Mouse (Mus musculus): Measurements from ENCODE around the gene Pamr1. TPM values are rescaled to one million over a fixed set of nuclear protein-coding genes. Genes with fewer than 3 reads are reported as not detected.

Pamr1 gene
- polyA plus RNA-seq, 1 experiment from 2014 or later: 34.2 TPM

DNA sequence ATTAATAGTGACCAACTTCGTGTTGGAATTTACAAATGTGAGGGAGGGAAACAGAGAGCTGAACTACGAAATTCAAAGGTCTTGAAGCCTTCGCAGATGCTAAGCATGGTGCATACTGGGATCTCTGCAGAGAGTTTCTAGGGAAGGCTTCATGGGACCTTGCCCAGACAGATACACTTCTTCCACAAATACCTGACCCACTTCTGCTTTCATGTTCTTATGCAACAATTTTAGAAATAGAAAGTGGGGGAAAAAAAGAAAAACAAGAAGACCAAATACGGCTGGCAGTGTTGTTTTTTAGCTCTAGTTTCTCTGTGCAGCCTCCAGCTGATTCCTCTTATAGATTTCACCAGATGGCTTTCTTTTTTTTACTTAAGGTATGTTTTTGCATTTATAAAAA is 29.4 kb downstream of the Pamr1 start:
- H3K9me3 ChIP-seq (ENCODE audit: control insufficient read depth, low read length): no peaks in the 10 kb centered on the region
- no peaks in the 10 kb centered on the region for H3K4me1 ChIP-seq (ENCODE audit: control insufficient read depth, insufficient read depth, low read length)
- 74% methylated on average over 4 of the region's 4 CpGs for WGBS
- ATAC-seq (ENCODE audit: low read depth) (no peak), DNase-seq (ENCODE audit: low spot score) (no peak)
- no peak overlapping the region for H3K4me3 ChIP-seq (ENCODE audit: low read depth, low read length)
- H3K4me2 ChIP-seq (ENCODE audit: low read depth, low read length): no peak overlapping the region
- no peaks in the 10 kb centered on the region for H3K36me3 ChIP-seq (ENCODE audit: control insufficient read depth, insufficient read depth, low read length)
- no peaks in the 10 kb centered on the region for H3K27me3 ChIP-seq (replicated peaks; ENCODE audit: control insufficient read depth, insufficient read depth, low read length)
- no peak overlapping the region for H3K27ac ChIP-seq (replicated peaks; ENCODE audit: low read depth, low read length)
- H3K9ac ChIP-seq (ENCODE audit: low read depth, low read length): no peak overlapping the region

DNA sequence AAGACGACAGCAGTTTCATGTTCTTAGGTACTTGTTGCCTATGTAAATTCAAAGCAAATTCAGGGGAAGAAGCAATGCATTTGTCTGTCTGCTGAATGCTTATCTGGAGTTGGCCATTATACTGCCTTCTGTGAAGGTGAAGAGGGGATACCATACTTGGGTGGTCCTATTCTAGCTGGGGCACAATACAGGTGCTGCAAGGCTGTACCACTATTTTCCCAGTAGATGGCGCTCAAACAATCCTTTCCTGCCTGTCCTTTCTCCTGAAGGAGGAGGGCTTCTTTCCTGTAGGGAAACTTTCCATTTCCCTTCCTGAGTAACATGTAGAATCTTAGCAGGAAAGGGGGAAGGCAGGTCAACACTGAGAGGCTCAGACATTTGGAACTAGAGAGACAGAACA is 40.2 kb downstream of the Pamr1 start:
- Histone ChIP-seq H3K4me1 (ENCODE audit: control insufficient read depth, insufficient read depth, low read length) (no peaks in the 10 kb centered on the region), H3K4me3 (ENCODE audit: low read depth, low read length) (no peak overlapping the region), H3K4me2 (ENCODE audit: low read depth, low read length) (no peak overlapping the region), H3K9me3 (ENCODE audit: control insufficient read depth, low read length) (no peaks in the 10 kb centered on the region), H3K27ac (replicated peaks; ENCODE audit: low read depth, low read length) (no peak overlapping the region), H3K9ac (ENCODE audit: low read depth, low read length) (no peak overlapping the region), H3K27me3 (replicated peaks; ENCODE audit: control insufficient read depth, insufficient read depth, low read length) (no peaks in the 10 kb centered on the region), H3K36me3 (ENCODE audit: control insufficient read depth, insufficient read depth, low read length) (no peaks in the 10 kb centered on the region)
- DNase-seq (ENCODE audit: low spot score) (peak; percentile 56), ATAC-seq (ENCODE audit: low read depth) (no peak)
- WGBS: 40% methylated on average over 2 of the region's 2 CpGs

DNA sequence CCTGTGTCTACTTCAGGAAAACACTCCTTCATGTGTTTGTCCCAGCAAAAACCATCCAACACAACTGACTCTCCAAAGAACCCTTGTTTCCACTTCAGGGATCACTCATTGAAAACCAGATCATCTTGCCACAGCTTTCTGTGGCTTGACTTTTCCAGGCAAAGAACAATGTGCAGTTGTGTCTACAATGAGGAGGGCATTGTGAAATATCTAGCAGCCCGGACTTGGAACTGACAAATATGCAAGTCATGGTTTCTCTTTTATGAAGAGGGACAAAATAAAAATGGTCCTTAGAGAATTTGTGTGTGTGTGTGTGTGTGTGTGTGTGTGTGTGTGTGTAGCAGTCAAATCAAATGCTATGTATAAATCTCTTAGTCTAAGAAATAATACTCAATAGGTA is 44.7 kb downstream of the Pamr1 start:
- no peaks in the 10 kb centered on the region for H3K36me3 ChIP-seq (ENCODE audit: control insufficient read depth, insufficient read depth, low read length)
- ATAC-seq (ENCODE audit: low read depth) (no peak), DNase-seq (ENCODE audit: low spot score) (no peak)
- 66% methylated on average over 1 of the region's 1 CpGs for WGBS
- no peak overlapping the region for H3K4me2 ChIP-seq (ENCODE audit: low read depth, low read length)
- H3K27ac ChIP-seq (replicated peaks; ENCODE audit: low read depth, low read length): no peak overlapping the region
- H3K4me1 ChIP-seq (ENCODE audit: control insufficient read depth, insufficient read depth, low read length): no peaks in the 10 kb centered on the region
- no peaks in the 10 kb centered on the region for H3K27me3 ChIP-seq (replicated peaks; ENCODE audit: control insufficient read depth, insufficient read depth, low read length)
- no peak overlapping the region for H3K4me3 ChIP-seq (ENCODE audit: low read depth, low read length)
- no peaks in the 10 kb centered on the region for H3K9me3 ChIP-seq (ENCODE audit: control insufficient read depth, low read length)
- H3K9ac ChIP-seq (ENCODE audit: low read depth, low read length): no peak overlapping the region

DNA sequence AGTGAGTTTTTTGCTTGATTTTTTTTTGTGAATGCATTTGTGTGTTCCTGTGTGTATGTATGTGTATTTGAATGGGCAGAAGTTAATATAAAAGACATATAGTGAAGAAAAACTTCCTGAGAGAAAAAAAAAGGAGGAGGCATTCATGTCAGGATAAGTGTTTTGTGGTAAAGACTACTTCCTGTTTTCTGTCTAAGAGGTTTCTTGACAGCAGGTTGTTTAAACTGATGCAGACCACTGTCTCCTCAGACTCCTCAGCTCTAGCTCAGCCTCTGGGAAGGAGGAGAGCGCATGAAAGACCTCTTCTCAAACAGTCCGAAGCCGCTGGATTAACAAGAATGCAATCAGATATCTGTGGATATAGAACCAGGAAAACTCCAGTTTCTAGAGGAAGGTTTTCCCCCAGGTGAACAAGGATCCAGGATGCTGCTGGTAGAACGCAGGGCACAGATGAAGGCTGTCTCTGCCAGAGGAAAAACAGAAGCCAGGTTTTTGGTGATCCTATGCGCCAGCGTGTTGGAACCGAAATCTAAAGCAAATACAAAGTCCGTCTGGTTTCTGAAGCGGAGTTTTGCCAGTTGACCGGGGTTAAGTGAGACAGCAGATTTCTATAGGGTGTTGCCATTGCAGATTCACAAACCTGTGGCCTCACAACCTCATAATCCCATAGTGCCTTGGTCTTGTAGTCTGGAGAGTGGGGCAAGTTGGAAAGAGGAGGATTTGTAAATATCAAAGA is 45.8 kb downstream of the Pamr1 start:
- H3K4me1 ChIP-seq (ENCODE audit: control insufficient read depth, insufficient read depth, low read length): no peaks in the 10 kb centered on the region
- no peaks in the 10 kb centered on the region for H3K9me3 ChIP-seq (ENCODE audit: control insufficient read depth, low read length)
- DNase-seq (ENCODE audit: low spot score): no peak
- no peaks in the 10 kb centered on the region for H3K36me3 ChIP-seq (ENCODE audit: control insufficient read depth, insufficient read depth, low read length)
- ATAC-seq (ENCODE audit: low read depth): no peak
- no peak overlapping the region for H3K4me2 ChIP-seq (ENCODE audit: low read depth, low read length)
- H3K4me3 ChIP-seq (ENCODE audit: low read depth, low read length): no peak overlapping the region
- WGBS: 85% methylated on average over 10 of the region's 10 CpGs
- H3K27me3 ChIP-seq (replicated peaks; ENCODE audit: control insufficient read depth, insufficient read depth, low read length): no peaks in the 10 kb centered on the region
- no peak overlapping the region for H3K9ac ChIP-seq (ENCODE audit: low read depth, low read length)
- no peak overlapping the region for H3K27ac ChIP-seq (replicated peaks; ENCODE audit: low read depth, low read length)

DNA sequence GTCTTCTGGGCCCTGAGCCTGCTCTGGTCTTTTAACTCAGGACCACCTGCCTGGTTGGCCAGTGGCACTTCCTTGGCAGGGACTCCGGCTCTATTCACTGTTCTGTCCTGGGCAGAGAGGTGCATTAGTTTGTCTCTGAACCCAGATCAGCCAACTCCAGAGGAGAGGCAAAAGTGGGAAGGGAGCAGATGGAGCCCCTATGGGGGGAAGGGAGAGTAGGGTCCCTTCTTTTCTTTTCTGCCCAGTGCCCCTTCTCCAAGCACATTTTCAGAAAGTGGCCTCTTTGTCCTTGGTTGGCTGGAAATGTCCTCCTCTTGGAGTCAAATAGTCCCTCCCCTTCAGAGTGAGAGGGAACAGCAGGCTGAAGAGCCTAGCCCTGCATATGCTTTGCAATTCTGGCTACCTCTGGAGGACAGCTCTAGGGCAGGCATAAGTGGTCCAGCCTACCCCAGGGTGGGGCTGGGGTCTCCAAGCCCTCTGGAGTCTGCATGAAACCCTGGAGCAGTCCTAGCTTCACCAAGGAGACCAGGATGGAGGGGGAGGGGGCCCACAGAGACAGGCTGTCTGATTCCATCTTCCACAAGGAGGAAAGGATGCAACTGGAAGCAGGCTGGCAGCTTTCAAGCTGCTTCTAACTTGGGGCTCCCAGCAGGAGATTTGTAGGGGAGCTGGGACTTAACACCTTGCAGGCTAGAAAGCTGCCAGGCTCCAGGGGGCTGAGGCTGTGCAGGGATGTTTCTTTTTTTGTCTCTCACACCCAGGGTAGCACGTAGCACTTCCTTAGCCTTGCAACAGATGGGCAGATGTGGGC is 49.3 kb downstream of the Pamr1 start:
- H3K27me3 ChIP-seq (replicated peaks; ENCODE audit: control insufficient read depth, insufficient read depth, low read length): no peaks in the 10 kb centered on the region
- H3K9me3 ChIP-seq (ENCODE audit: control insufficient read depth, low read length): no peaks in the 10 kb centered on the region
- no peak overlapping the region for H3K4me2 ChIP-seq (ENCODE audit: low read depth, low read length)
- 35% methylated on average over 2 of the region's 2 CpGs for WGBS
- DNase-seq (ENCODE audit: low spot score) (no peak), ATAC-seq (ENCODE audit: low read depth) (no peak)
- H3K4me3 ChIP-seq (ENCODE audit: low read depth, low read length): no peak overlapping the region
- no peaks in the 10 kb centered on the region for H3K4me1 ChIP-seq (ENCODE audit: control insufficient read depth, insufficient read depth, low read length)
- no peaks in the 10 kb centered on the region for H3K36me3 ChIP-seq (ENCODE audit: control insufficient read depth, insufficient read depth, low read length)
- no peak overlapping the region for H3K9ac ChIP-seq (ENCODE audit: low read depth, low read length)
- no peak overlapping the region for H3K27ac ChIP-seq (replicated peaks; ENCODE audit: low read depth, low read length)

DNA sequence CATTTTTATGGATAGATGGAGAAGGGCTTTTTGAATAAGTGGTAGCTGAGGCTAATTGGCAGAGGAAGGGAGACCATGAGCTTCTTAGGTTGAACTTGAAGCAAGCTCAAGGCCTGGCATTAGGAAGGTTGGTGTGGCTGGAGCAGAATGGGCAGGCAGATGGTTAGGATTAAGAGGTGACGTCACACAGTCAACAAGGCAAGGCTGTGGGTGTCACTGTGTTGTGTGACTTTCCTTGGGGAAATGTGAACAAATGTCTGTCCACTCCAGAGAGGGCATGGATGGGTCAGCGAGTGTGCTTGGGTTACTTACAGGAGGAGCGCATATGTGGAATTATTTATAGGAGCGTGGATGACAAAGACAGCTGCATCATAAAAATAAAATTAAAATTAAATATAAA is 50.7 kb downstream of the Pamr1 start:
- Histone ChIP-seq H3K27ac (replicated peaks; ENCODE audit: low read depth, low read length) (no peak overlapping the region), H3K4me3 (ENCODE audit: low read depth, low read length) (no peak overlapping the region), H3K4me1 (ENCODE audit: control insufficient read depth, insufficient read depth, low read length) (no peaks in the 10 kb centered on the region), H3K9ac (ENCODE audit: low read depth, low read length) (no peak overlapping the region), H3K27me3 (replicated peaks; ENCODE audit: control insufficient read depth, insufficient read depth, low read length) (no peaks in the 10 kb centered on the region), H3K9me3 (ENCODE audit: control insufficient read depth, low read length) (no peaks in the 10 kb centered on the region), H3K4me2 (ENCODE audit: low read depth, low read length) (no peak overlapping the region), H3K36me3 (ENCODE audit: control insufficient read depth, insufficient read depth, low read length) (no peaks in the 10 kb centered on the region)
- WGBS: 82% methylated on average over 4 of the region's 4 CpGs
- ATAC-seq (ENCODE audit: low read depth) (no peak), DNase-seq (ENCODE audit: low spot score) (no peak)

DNA sequence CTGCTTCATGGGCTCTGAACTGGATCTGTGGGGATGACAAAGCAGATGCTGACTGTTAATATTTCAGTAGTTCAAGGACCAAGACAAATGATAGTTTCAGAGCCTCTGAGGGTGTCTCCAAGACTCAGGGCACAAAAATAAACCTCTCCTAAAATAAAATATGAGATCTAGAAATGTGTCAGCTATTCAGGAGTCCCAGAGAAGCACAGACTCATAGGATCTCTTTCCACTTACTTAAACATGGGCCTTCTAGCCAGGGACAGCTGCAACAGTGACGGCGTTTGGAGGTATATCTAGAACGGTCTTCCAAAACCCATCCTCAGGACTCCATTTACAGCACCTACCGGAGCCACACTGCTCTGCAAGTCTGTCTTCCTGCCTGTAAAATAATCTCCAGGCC is 60.7 kb downstream of the Pamr1 start:
- Histone ChIP-seq H3K9me3 (ENCODE audit: control insufficient read depth, low read length) (no peaks in the 10 kb centered on the region), H3K36me3 (ENCODE audit: control insufficient read depth, insufficient read depth, low read length) (no peaks in the 10 kb centered on the region), H3K27ac (replicated peaks; ENCODE audit: low read depth, low read length) (no peak overlapping the region), H3K9ac (ENCODE audit: low read depth, low read length) (no peak overlapping the region), H3K4me3 (ENCODE audit: low read depth, low read length) (no peak overlapping the region), H3K27me3 (replicated peaks; ENCODE audit: control insufficient read depth, insufficient read depth, low read length) (no peaks in the 10 kb centered on the region), H3K4me2 (ENCODE audit: low read depth, low read length) (no peak overlapping the region), H3K4me1 (ENCODE audit: control insufficient read depth, insufficient read depth, low read length) (no peaks in the 10 kb centered on the region)
- ATAC-seq (ENCODE audit: low read depth) (no peak), DNase-seq (ENCODE audit: low spot score) (no peak)
- WGBS: 93% methylated on average over 4 of the region's 4 CpGs

DNA sequence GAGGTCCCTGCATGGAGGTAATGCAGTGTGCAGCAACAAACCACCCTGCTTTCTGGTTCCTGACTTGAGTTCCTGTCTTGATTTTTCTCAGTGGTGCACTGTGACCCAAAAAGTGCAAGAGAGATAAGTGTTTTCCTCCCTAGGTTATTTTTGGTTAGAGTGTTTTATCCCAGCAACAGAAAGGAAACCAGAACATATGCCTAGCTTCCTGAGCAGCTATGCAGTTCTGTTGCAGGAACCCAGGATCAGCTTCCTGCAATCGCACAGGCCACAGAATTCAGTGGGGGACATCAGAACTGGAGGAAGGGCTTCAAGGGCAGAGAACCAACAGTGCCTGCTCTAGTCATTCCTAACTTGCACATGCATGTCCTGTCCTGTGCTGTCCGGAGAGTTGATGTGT is 66.8 kb downstream of the Pamr1 start:
- DNase-seq (ENCODE audit: low spot score): no peak

More for the DNA sequence above, 66.8 kb downstream of the Pamr1 start:
- 43% methylated on average over 2 of the region's 2 CpGs for WGBS
- Histone ChIP-seq H3K9ac (ENCODE audit: low read depth, low read length) (no peak overlapping the region), H3K4me2 (ENCODE audit: low read depth, low read length) (no peak overlapping the region), H3K27ac (replicated peaks; ENCODE audit: low read depth, low read length) (no peak overlapping the region), H3K9me3 (ENCODE audit: control insufficient read depth, low read length) (no peaks in the 10 kb centered on the region), H3K4me3 (ENCODE audit: low read depth, low read length) (no peak overlapping the region), H3K4me1 (ENCODE audit: control insufficient read depth, insufficient read depth, low read length) (no peaks in the 10 kb centered on the region), H3K27me3 (replicated peaks; ENCODE audit: control insufficient read depth, insufficient read depth, low read length) (no peaks in the 10 kb centered on the region), H3K36me3 (ENCODE audit: control insufficient read depth, insufficient read depth, low read length) (no peaks in the 10 kb centered on the region)
- ATAC-seq (ENCODE audit: low read depth): no peak
